Mouse (Mus musculus) kidney, postnatal 25 days (tissue): ENCODE results near the gene Commd8.

Experiments
- DNase-seq, 2 experiments: peaks; one replicate each; pipeline ENCODE4 v3.0.0; 2021; ENCODE audit warnings: mixed read lengths in 2 of 2

Gene Commd8

GRCm38 (mm10) chr5:72167594-72168284, at the start of gene Commd8:
Gene Commd8, minus strand, starts transcription at chr5:72168189.
- DNase-seq: peak; percentile 97

GRCm38 (mm10) chr5:72211741-72212140, 43.8 kb upstream of the Commd8 start:
- DNase-seq: no peak

- peak; percentile 51 to 85 for DNase-seq
Observed at GRCm38 (mm10) chr5:72210812-72211139, 42.8 kb upstream of the Commd8 start.

GRCm38 (mm10) chr5:72210123-72210811, 42.3 kb upstream of the Commd8 start:
- DNase-seq: no peak

GRCm38 (mm10) chr5:72208515-72208914, 40.5 kb upstream of the Commd8 start:
- no peak for DNase-seq

GRCm38 (mm10) chr5:72205271-72205670, 37.3 kb upstream of the Commd8 start:
- no peak for DNase-seq

- no peak for DNase-seq
Observed at GRCm38 (mm10) chr5:72204507-72204906, 36.5 kb upstream of the Commd8 start.

- DNase-seq: no peak
Observed at GRCm38 (mm10) chr5:72203734-72204073, 35.7 kb upstream of the Commd8 start.

GRCm38 (mm10) chr5:72203028-72203733, 35.2 kb upstream of the Commd8 start:
- peak; percentile 96 to 98 for DNase-seq

- DNase-seq: peak; percentile 52 to 77
Observed at GRCm38 (mm10) chr5:72202016-72202415, 34.0 kb upstream of the Commd8 start.

GRCm38 (mm10) chr5:72201600-72201999, 33.6 kb upstream of the Commd8 start:
- DNase-seq: peak; percentile 52 to 60

GRCm38 (mm10) chr5:72195442-72195841, 27.5 kb upstream of the Commd8 start:
- DNase-seq: no peak

- DNase-seq: no peak
Observed at GRCm38 (mm10) chr5:72191932-72192331, 23.9 kb upstream of the Commd8 start.

GRCm38 (mm10) chr5:72191154-72191553, 23.2 kb upstream of the Commd8 start:
- DNase-seq: no peak

- no peak for DNase-seq
Observed at GRCm38 (mm10) chr5:72184437-72185100, 16.6 kb upstream of the Commd8 start.

- DNase-seq: peak in 1 of 2 experiments; percentile 20
Observed at GRCm38 (mm10) chr5:72183929-72184328, 15.9 kb upstream of the Commd8 start.

GRCm38 (mm10) chr5:72182804-72183203, 14.8 kb upstream of the Commd8 start:
- DNase-seq: peak in 1 of 2 experiments; percentile 49

- no peak for DNase-seq
Observed at GRCm38 (mm10) chr5:72181194-72181593, 13.2 kb upstream of the Commd8 start.

GRCm38 (mm10) chr5:72175530-72175929, 7.5 kb upstream of the Commd8 start:
- DNase-seq: no peak

GRCm38 (mm10) chr5:72175050-72175449, 7.1 kb upstream of the Commd8 start:
- no peak for DNase-seq

GRCm38 (mm10) chr5:72173521-72173920, 5.5 kb upstream of the Commd8 start:
- DNase-seq: no peak

- peak in 1 of 2 experiments; percentile 27 for DNase-seq
Observed at GRCm38 (mm10) chr5:72172675-72173074, 4.7 kb upstream of the Commd8 start.

GRCm38 (mm10) chr5:72170067-72170466, 2.1 kb upstream of the Commd8 start:
- DNase-seq: no peak

- no peak for DNase-seq
Observed at GRCm38 (mm10) chr5:72168285-72168621, 264 bp upstream of the Commd8 start.
